Mouse (Mus musculus) thymus, postnatal 25 days (tissue): ENCODE measurements around the gene Naip1.

ENCODE experiments used
- DNase-seq: peaks from one replicate; pipeline ENCODE4 v3.0.0; 2022

Naip1 gene

DNA sequence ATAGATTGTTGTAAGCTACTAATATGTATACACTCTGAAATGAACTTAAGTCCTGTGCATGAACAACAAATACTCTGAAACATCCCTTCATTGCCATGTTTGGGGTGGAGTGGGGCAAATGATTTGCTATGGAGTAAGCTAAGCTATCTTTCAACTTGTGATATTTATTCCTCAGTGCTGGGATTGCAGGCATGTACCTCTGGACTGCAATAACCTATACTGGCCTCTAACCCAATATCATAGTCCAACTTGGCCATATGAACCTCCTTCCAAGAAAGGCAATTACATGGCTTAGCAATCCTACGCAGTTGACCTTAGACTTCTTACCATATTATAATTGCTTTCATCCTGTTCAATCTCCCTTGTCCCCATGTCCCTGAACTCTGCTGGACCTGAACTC is 82.1 kb downstream of the Naip1 start:
- DNase-seq: no peak
